Mouse (Mus musculus) CH12.LX (cell line): ENCODE data around the gene Hspd1. TPM values are rescaled to one million over a fixed set of nuclear protein-coding genes. Genes with fewer than 3 reads are reported as not detected.
"Not testable (repeated sequence)": the region's sequence is repeated elsewhere in the genome, so short reads cannot be mapped to it uniquely, and the experiment has no call there.

Experiments
- DNase-seq: peaks from one replicate; pipeline ENCODE4 v3.0.0-alpha.2; 2013; ENCODE audit errors: extremely low read depth
- H3K27ac ChIP-seq: 2 replicates; pipeline ENCODE4 v1.5.1; 2012; ENCODE audit warnings: low read depth, mild to moderate bottlenecking, control low read depth, moderate library complexity; ENCODE audit not compliant: insufficient read depth
- H3K27me3 ChIP-seq: replicated peaks from 2 replicates; pipeline ENCODE3; 2012; ENCODE audit warnings: inconsistent platforms
- H3K36me3 ChIP-seq, 2 experiments: replicated peaks in 1 of 2; 2 replicates each; pipeline versions ENCODE3 to v1.6.1; 2012; ENCODE audit warnings: inconsistent platforms in 1 of 2, low read length in 1 of 2, mild to moderate bottlenecking in 1 of 2, mixed read lengths in 1 of 2, moderate library complexity in 1 of 2; ENCODE audit not compliant: control insufficient read depth in 1 of 2, insufficient read depth in 1 of 2
- H3K4me1 ChIP-seq, 2 experiments: 2 replicates each; pipeline ENCODE4 v1.6.1; 2012; ENCODE audit warnings: inconsistent platforms in 1 of 2, moderate library complexity in 1 of 2; ENCODE audit not compliant: insufficient read depth in 2 of 2, control insufficient read depth in 1 of 2
- H3K4me2 ChIP-seq: 2 replicates; pipeline ENCODE4 v1.6.1; 2012; ENCODE audit warnings: low read depth, mild to moderate bottlenecking, control low read depth; ENCODE audit not compliant: poor library complexity, insufficient read depth, severe bottlenecking
- H3K4me3 ChIP-seq, 3 experiments: fragments of 150-350 bp in 1 of 3; sonication (generic) in 1 of 3; replicated peaks in 1 of 3; 2 replicates each; pipeline versions ENCODE3 to v1.5.1; 2011 to 2012; ENCODE audit warnings: low read depth in 2 of 3, low read length in 2 of 3, mild to moderate bottlenecking in 2 of 3, moderate library complexity in 2 of 3, control low read depth in 1 of 3, improper control_type of control experiment in 1 of 3, inconsistent platforms in 1 of 3, mixed read lengths in 1 of 3; ENCODE audit not compliant: poor library complexity in 1 of 3
- H3K79me2 ChIP-seq: replicated peaks from 2 replicates; pipeline ENCODE4 v1.6.1; 2012; ENCODE audit warnings: mild to moderate bottlenecking, moderate library complexity; ENCODE audit not compliant: control insufficient read depth, poor library complexity, insufficient read depth, severe bottlenecking; ENCODE audit errors: extremely low read depth
- H3K9ac ChIP-seq: 2 replicates; pipeline ENCODE4 v1.6.1; 2012; ENCODE audit warnings: low read depth, mild to moderate bottlenecking, control low read depth, moderate library complexity; ENCODE audit not compliant: insufficient read depth
- H3K9me3 ChIP-seq: replicated peaks from 2 replicates; pipeline ENCODE3; 2012; ENCODE audit warnings: low read length, inconsistent platforms, mixed read lengths
- CHD2 ChIP-seq: IDR thresholded peaks from 2 replicates; pipeline ENCODE4 v1.6.1; 2011; ENCODE audit warnings: low read length, improper control_type of control experiment
- E2F4 ChIP-seq: IDR thresholded peaks from 2 replicates; pipeline ENCODE4 v1.6.1; 2011; ENCODE audit warnings: low read depth, low read length, improper control_type of control experiment; ENCODE audit not compliant: insufficient replicate concordance
- EP300 ChIP-seq: IDR thresholded peaks from 2 replicates; pipeline ENCODE4 v1.6.1; 2011; ENCODE audit warnings: low read length, improper control_type of control experiment
- GABPA ChIP-seq: IDR thresholded peaks from 2 replicates; pipeline ENCODE4 v1.6.1; 2012; ENCODE audit warnings: low read depth, low read length, improper control_type of control experiment, inconsistent platforms; ENCODE audit not compliant: insufficient replicate concordance
- IRF4 ChIP-seq: IDR thresholded peaks from 2 replicates; pipeline ENCODE4 v1.6.1; 2014; ENCODE audit warnings: low read depth, mild to moderate bottlenecking, inconsistent platforms, low read length, improper control_type of control experiment
- JUN ChIP-seq: IDR thresholded peaks from 2 replicates; pipeline ENCODE4 v1.6.1; 2011; ENCODE audit warnings: low read depth, mild to moderate bottlenecking, low read length, improper control_type of control experiment, moderate library complexity; ENCODE audit not compliant: insufficient read depth
- MAFK ChIP-seq: IDR thresholded peaks from 2 replicates; pipeline ENCODE4 v1.6.1; 2011; ENCODE audit warnings: low read length, improper control_type of control experiment; ENCODE audit not compliant: insufficient replicate concordance
- MAX ChIP-seq: IDR thresholded peaks from 2 replicates; pipeline ENCODE4 v1.6.1; 2011; ENCODE audit warnings: low read length, improper control_type of control experiment
- MAZ ChIP-seq: IDR thresholded peaks from 2 replicates; pipeline ENCODE4 v1.6.1; 2012; ENCODE audit warnings: low read depth, mild to moderate bottlenecking, inconsistent platforms, low read length, improper control_type of control experiment, moderate library complexity
- MEF2A ChIP-seq: IDR thresholded peaks from 2 replicates; pipeline ENCODE4 v1.6.1; 2014; ENCODE audit warnings: low read depth, mild to moderate bottlenecking, inconsistent platforms, low read length, improper control_type of control experiment, borderline replicate concordance
- MXI1 ChIP-seq: IDR thresholded peaks from 2 replicates; pipeline ENCODE4 v1.6.1; 2011; ENCODE audit warnings: mild to moderate bottlenecking, low read depth, low read length, improper control_type of control experiment
- MYC ChIP-seq: IDR thresholded peaks from 2 replicates; pipeline ENCODE4 v1.6.1; 2011; ENCODE audit warnings: low read depth, mild to moderate bottlenecking, improper control_type of control experiment, low read length
- NELFE ChIP-seq: IDR thresholded peaks from 2 replicates; pipeline ENCODE4 v1.6.1; 2011; ENCODE audit warnings: low read depth, low read length, improper control_type of control experiment
- NRF1 ChIP-seq: IDR thresholded peaks from 2 replicates; pipeline ENCODE4 v1.6.1; 2014; ENCODE audit warnings: low read depth, mild to moderate bottlenecking, inconsistent platforms, low read length, improper control_type of control experiment, moderate library complexity
- PAX5 ChIP-seq: IDR thresholded peaks from 2 replicates; pipeline ENCODE4 v1.6.1; 2012; ENCODE audit warnings: low read length, inconsistent platforms, mixed read lengths
- RAD21 ChIP-seq: IDR thresholded peaks from 2 replicates; pipeline ENCODE4 v1.6.1; 2011; ENCODE audit warnings: low read depth, mild to moderate bottlenecking, low read length, improper control_type of control experiment, moderate library complexity
- RCOR1 ChIP-seq: conservative IDR thresholded peaks from 2 replicates; pipeline ENCODE4 v1.6.1; 2012; ENCODE audit warnings: low read depth, mild to moderate bottlenecking, inconsistent platforms, low read length, improper control_type of control experiment
- SMC3 ChIP-seq: IDR thresholded peaks from 2 replicates; pipeline ENCODE4 v1.6.1; 2011; ENCODE audit warnings: low read depth, low read length, improper control_type of control experiment
- TBP ChIP-seq: conservative IDR thresholded peaks from 2 replicates; pipeline ENCODE4 v1.6.1; 2011; ENCODE audit warnings: low read depth, low read length, improper control_type of control experiment
- TCF12 ChIP-seq: IDR thresholded peaks from 2 replicates; pipeline ENCODE4 v1.6.1; 2014; ENCODE audit warnings: low read depth, mild to moderate bottlenecking, inconsistent platforms, low read length, improper control_type of control experiment
- USF1 ChIP-seq: IDR thresholded peaks from 2 replicates; pipeline ENCODE4 v1.6.1; 2014; ENCODE audit warnings: low read depth, mild to moderate bottlenecking, inconsistent platforms, low read length, improper control_type of control experiment
- ZMIZ1 ChIP-seq: IDR thresholded peaks from 2 replicates; pipeline ENCODE4 v1.6.1; 2012; ENCODE audit warnings: low read depth, mild to moderate bottlenecking, inconsistent platforms, low read length, improper control_type of control experiment
- dilution Hi-C: fragments of 300-500 bp; cut with MboI; formaldehyde crosslinking; loops from 2 replicates; pipeline ENCODE4 v1.14.3; 2020; ENCODE audit warnings: low sequenced_read_pairs; ENCODE audit not compliant: extremely low pct_unique_long_range_greater_than_20kb, extremely low pct_ligation_motif_present
- in situ Hi-C: fragments of 300-500 bp; cut with MboI; formaldehyde crosslinking; loops from 3 replicates; pipeline ENCODE4 v1.14.3; 2019; ENCODE audit warnings: low sequenced_read_pairs, low pct_ligation_motif_present, low pct_unique_long_range_greater_than_20kb, mixed read lengths
- polyA plus RNA-seq: library from polyadenylated mRNA; unstranded; fragments of >175 nt; gene quantifications from 2 replicates; pipeline ENCODE4 v1.2.1, GENCODE M21; 2012; ENCODE audit warnings: low read depth; ENCODE audit not compliant: insufficient read length
- total RNA-seq, 2 experiments: library from RNA; depleted of rRNA; stranded (reverse); fragments of 300-350 nt in 1 of 2; fragments of >200 nt in 1 of 2; gene quantifications; 2 replicates each; pipeline ENCODE4 v1.2.3; 2012 to 2014

Hspd1 gene
- total and polyA plus RNA-seq, 3 experiments = 363 to 920 (median 764) TPM

- DNase-seq = no peak
- Histone ChIP-seq H3K27ac (no peak overlapping the region), H3K27me3 (no peaks in the 10 kb centered on the region), H3K36me3 (peaks cover 11 to 25% of the 10 kb centered on the region in 2 experiments), H3K4me1 (peaks cover 0 to 6% of the 10 kb centered on the region in 2 experiments; a peak in 2 of 4 replicates), H3K4me2 (no peak overlapping the region), H3K79me2 (no peaks in the 10 kb centered on the region), H3K9me3 (no peaks in the 10 kb centered on the region)
- in situ Hi-C loops (no loop called here), dilution Hi-C loops (no loop called here)
- no peak for TF ChIP-seq PAX5
- TF ChIP-seq E2F4 = no peak
- TF ChIP-seq SMC3 = no peak
- no peak for TF ChIP-seq MYC
- TF ChIP-seq CHD2 = no peak
- TF ChIP-seq MXI1 = no peak
- no peak for TF ChIP-seq GABPA
- no peak for TF ChIP-seq MEF2A
- no peak for TF ChIP-seq USF1
- no peak for TF ChIP-seq IRF4
- TF ChIP-seq TBP = no peak
- TF ChIP-seq MAZ = no peak
- TF ChIP-seq MAX = no peak
- TF ChIP-seq, all 38 proteins: peak for 0
- Histone ChIP-seq H3K9ac (no peak overlapping the region), H3K4me3 (no peak overlapping the region)
Observed at GRCm38 (mm10) chr1:55061772-55062171, 26.3 kb downstream of the Hspd1 start.

GRCm38 (mm10) chr1:55061099-55061498 is 26.9 kb downstream of the Hspd1 start:
- TF ChIP-seq MAFK = no peak
- TF ChIP-seq TCF12 = no peak
- TF ChIP-seq SMC3 = no peak
- TF ChIP-seq ZMIZ1 = no peak
- TF ChIP-seq RAD21 = no peak
- no peak for TF ChIP-seq RCOR1
- TF ChIP-seq NELFE = no peak
- no peak for TF ChIP-seq JUN
- TF ChIP-seq MEF2A = no peak
- no peak for TF ChIP-seq NRF1
- TF ChIP-seq EP300 = no peak
- H3K4me1 ChIP-seq = peaks cover 0 to 8% of the 10 kb centered on the region in 2 experiments; a peak in 2 of 4 replicates
- in situ Hi-C loops (no loop called here), dilution Hi-C loops (no loop called here)
- no peaks in the 10 kb centered on the region for H3K27me3 ChIP-seq
- no peak overlapping the region for H3K9ac ChIP-seq
- H3K4me2 ChIP-seq = no peak overlapping the region
- peaks cover 6 to 21% of the 10 kb centered on the region in 2 experiments for H3K36me3 ChIP-seq
- H3K4me3 ChIP-seq = no peak overlapping the region
- no peaks in the 10 kb centered on the region for H3K79me2 ChIP-seq
- no peak overlapping the region for H3K27ac ChIP-seq
- H3K9me3 ChIP-seq = no peaks in the 10 kb centered on the region
- no peak for DNase-seq

GRCm38 (mm10) chr1:55058383-55058782 is 29.7 kb downstream of the Hspd1 start:
- H3K27me3 ChIP-seq, H3K36me3 ChIP-seq, H3K9me3 ChIP-seq, H3K27ac ChIP-seq, H3K4me2 ChIP-seq, in situ Hi-C loops, H3K79me2 ChIP-seq, DNase-seq, dilution Hi-C loops, H3K9ac ChIP-seq, H3K4me3 ChIP-seq: not testable (repeated sequence)
- H3K4me1 ChIP-seq = peaks cover 0 to 34% of the 10 kb centered on the region in 2 experiments; a peak in 2 of 4 replicates
